Mouse (Mus musculus): ENCODE data around the gene Igfbp1. TPM values are rescaled to one million over a fixed set of nuclear protein-coding genes. Genes with fewer than 3 reads are reported as not detected.

Gene Igfbp1
- polyA plus RNA-seq (2012; rRNA removed) = 0.10 and 0.15 TPM in 2 replicates

GRCm38 (mm10) chr11:7197491-7197941 lies at the start of gene Igfbp1:
Gene Igfbp1, plus strand, starts transcription at chr11:7197782.
- DNase-seq (ENCODE audit: extremely low spot score in 1 of 2, low spot score in 1 of 2) = no peak

DNA sequence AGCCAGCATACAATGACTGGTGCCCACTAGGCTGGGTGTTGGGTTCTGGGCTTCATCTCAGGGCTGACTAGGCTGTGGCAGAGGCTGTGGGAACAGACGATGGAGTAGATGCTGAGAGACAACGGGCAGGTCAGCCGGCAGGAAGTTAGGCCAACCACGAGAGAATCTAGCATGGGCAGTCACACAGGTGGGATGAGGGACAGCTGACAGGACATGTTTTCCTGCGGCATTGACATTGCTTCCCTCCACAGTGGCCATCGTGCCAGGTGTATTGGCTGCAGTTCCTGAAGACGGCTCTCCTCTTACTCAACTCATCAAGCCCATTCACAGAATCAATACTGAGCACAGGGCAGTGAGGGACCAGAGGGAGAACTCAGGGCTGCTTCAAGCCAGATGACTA lies 49.6 kb upstream of the Igfbp1 start:
- DNase-seq (ENCODE audit: extremely low spot score in 1 of 2, low spot score in 1 of 2) = no peak

- no peak for DNase-seq (ENCODE audit: extremely low spot score in 1 of 2, low spot score in 1 of 2)
Observed at GRCm38 (mm10) chr11:7149471-7149870, 48.1 kb upstream of the Igfbp1 start.

DNA sequence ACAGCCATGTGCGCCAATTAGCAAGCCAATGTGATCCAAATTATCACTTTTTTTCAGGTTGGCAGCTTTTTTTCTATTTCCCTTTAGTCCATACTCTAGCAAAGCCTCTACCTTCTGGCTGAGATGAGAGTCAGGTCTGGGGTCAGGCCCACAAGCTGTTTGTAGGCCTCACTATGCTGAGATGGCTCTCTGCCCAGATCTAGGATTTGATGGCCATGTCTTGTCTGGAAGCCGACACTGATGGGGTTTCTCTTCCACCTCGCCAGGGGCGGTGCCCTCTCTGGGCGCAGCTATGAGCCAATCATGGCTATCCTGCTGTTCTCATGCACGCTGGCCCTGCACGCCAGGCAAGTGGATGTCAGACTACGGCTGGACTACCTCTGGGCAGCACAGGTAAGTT lies 47.1 kb upstream of the Igfbp1 start:
- DNase-seq (ENCODE audit: extremely low spot score in 1 of 2, low spot score in 1 of 2) = no peak

DNA sequence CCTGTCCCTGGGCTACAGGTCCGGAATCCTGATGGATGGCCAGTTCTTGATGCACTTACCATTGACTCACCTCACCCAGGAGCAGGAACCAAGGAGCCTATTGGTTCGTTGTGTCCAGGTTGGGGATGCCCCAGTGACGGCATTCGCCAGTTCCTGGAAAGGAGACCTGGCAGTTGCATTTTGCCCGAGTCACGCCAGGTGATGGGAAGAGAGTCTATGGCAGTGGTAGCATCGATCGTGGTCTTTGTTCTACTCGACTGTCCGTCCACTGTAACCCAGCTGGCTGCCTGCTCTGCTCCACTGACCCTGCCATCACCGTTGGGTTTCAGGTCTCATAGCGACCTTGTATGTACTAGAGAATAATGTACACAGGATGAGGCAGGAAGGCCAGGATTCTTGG lies 45.2 kb upstream of the Igfbp1 start:
- DNase-seq (ENCODE audit: extremely low spot score in 1 of 2, low spot score in 1 of 2) = no peak

GRCm38 (mm10) chr11:7153081-7153480 lies 44.5 kb upstream of the Igfbp1 start:
- DNase-seq (ENCODE audit: extremely low spot score in 1 of 2, low spot score in 1 of 2) = no peak

GRCm38 (mm10) chr11:7156427-7156826 lies 41.2 kb upstream of the Igfbp1 start:
- no peak for DNase-seq (ENCODE audit: extremely low spot score in 1 of 2, low spot score in 1 of 2)

DNA sequence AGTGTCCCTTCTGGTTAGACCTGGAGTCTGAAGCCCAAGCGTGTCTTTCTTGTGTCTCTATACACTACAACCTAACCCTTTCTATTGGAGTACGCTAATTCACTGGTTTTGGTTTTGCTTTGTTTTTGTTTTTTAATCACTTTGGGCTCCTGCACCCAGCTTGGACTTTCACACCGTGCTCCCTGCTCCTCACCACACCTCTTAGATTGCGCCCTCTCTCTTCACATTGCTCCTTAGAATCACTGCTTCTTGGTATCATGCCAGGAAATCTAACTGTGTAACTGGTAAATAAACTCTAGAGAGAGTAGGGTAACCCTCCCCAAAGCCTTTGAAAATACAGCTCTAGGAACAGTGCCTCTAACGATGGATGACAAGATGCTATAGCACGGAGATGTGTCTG lies 39.4 kb upstream of the Igfbp1 start:
- no peak for DNase-seq (ENCODE audit: extremely low spot score in 1 of 2, low spot score in 1 of 2)

DNA sequence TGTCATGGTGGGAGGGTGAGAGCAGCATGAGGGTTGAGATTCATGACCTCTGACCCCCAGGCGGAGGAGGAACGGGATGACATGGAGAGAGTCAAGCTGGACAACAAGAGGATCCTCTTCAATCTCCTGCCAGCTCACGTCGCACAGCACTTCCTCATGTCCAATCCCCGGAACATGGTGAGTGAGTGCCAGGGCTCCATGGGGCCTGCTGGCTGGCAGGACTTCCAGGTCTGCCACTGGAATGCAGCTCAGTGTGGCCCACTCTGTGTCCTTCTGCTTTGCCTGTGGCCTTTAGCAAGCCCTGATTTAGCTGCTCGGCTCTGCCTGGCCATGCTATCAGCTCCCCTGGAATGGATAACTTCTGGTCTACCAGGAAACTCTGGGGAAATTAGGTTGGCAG lies 37.4 kb upstream of the Igfbp1 start:
- no peak for DNase-seq (ENCODE audit: extremely low spot score in 1 of 2, low spot score in 1 of 2)

GRCm38 (mm10) chr11:7160637-7161101 lies 36.9 kb upstream of the Igfbp1 start:
- no peak for DNase-seq (ENCODE audit: extremely low spot score in 1 of 2, low spot score in 1 of 2)

GRCm38 (mm10) chr11:7161502-7162174 lies 35.9 kb upstream of the Igfbp1 start:
- DNase-seq (ENCODE audit: extremely low spot score in 1 of 2, low spot score in 1 of 2) = peak in 1 of 2 experiments; percentile 69

DNA sequence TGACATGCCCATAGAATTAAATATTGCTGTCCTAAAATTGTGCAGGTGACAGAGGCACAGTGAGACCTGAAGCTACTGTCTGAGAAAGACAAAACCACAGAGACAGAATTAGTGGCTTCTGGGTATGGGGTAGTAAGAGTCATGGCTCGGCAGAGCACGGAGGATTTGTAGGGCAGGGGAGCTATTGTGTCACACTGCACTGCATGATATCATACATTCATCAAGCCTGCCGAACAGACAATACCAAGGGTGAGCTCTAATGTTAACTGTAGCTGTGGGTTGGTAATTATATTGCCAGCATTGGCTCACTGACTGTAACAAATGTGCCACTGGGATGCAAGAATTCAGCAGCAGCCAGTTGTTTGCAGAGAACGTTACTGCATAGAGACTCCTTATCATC lies 33.2 kb upstream of the Igfbp1 start:
- DNase-seq (ENCODE audit: extremely low spot score in 1 of 2, low spot score in 1 of 2) = no peak

GRCm38 (mm10) chr11:7169645-7170044 lies 27.9 kb upstream of the Igfbp1 start:
- no peak for DNase-seq (ENCODE audit: extremely low spot score in 1 of 2, low spot score in 1 of 2)

- no peak for DNase-seq (ENCODE audit: extremely low spot score in 1 of 2, low spot score in 1 of 2)
Observed at GRCm38 (mm10) chr11:7173664-7174063, 23.9 kb upstream of the Igfbp1 start.

GRCm38 (mm10) chr11:7178724-7179123 lies 18.9 kb upstream of the Igfbp1 start:
- DNase-seq (ENCODE audit: extremely low spot score in 1 of 2, low spot score in 1 of 2) = no peak

- no peak for DNase-seq (ENCODE audit: extremely low spot score in 1 of 2, low spot score in 1 of 2)
Observed at GRCm38 (mm10) chr11:7179276-7179675, 18.3 kb upstream of the Igfbp1 start.

DNA sequence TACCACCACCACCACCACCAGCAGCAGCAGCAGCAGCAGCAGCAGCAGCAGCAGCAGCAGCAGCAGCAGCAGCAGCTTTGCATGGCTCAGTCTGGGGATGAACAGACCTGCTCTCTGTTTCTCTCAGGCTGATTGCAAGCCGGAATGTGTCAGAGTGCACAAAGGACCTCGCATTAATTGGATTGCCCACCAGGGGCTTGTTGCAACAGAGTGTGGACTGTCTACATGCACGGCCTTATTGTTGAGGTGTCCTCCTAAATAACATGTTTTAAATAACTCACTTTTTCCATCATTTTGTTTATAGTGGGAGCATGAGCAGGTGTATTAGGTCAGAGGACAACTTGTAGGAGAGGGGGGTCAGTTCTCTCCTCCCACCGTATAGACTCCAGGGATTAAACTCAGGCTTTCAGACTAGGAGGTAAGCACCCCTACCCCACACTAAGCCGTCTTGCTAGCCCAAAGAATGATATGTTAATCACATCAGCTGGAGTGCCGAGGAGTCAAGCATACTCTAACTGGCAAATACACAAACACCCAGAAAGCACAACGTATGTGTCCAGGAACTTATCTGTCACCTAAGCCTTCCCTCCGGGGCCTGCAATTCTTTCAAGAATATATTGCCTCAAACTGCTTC lies 15.1 kb upstream of the Igfbp1 start:
- DNase-seq (ENCODE audit: extremely low spot score in 1 of 2, low spot score in 1 of 2) = no peak

- no peak for DNase-seq (ENCODE audit: extremely low spot score in 1 of 2, low spot score in 1 of 2)
Observed at GRCm38 (mm10) chr11:7184420-7184819, 13.2 kb upstream of the Igfbp1 start.

DNA sequence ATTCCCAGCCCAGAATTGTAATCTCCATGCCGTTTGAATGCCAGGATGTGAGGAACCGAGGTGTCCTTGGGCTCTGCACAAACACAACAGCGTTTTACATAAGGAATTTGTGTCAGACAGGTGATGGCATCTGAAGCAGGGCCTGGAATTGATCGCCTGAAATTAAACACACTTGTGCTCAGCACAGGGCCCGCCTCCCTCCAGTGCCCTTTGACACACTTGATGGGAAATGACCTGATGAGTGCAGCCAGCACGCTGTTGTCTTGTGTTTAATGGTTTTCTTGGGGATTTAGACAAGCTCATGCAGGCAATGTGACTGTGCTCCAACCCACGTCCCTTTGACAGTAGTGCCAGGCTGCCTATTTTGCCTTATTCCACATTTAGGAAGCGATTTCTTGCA lies 10.1 kb upstream of the Igfbp1 start:
- no peak for DNase-seq (ENCODE audit: extremely low spot score in 1 of 2, low spot score in 1 of 2)

DNA sequence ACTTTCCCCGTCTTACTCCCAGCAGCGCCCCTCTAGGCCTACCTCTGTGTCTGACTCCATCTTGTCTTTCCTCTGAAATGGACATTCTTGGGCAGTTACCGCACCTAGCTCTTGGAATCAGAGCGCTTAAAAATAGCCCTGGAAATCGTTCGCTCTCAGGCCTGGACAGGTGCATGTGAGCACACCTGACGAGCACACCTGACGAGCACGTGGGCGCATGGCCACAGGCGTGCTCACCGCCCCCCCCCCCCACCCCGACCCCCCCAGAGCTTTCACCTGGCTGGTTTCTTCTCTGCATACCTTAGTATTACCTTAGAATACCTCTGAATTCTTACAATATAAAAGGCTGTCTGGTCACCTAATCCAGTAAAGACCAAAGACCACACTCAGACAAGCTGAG lies 9.1 kb upstream of the Igfbp1 start, which contains the start of gene Gm11985:
Gene Gm11985, minus strand, starts transcription at position 101 of the 400 bp plus-strand sequence.
- no peak for DNase-seq (ENCODE audit: extremely low spot score in 1 of 2, low spot score in 1 of 2)

- DNase-seq (ENCODE audit: extremely low spot score in 1 of 2, low spot score in 1 of 2) = no peak
Observed at GRCm38 (mm10) chr11:7192710-7193109, 4.9 kb upstream of the Igfbp1 start.

DNA sequence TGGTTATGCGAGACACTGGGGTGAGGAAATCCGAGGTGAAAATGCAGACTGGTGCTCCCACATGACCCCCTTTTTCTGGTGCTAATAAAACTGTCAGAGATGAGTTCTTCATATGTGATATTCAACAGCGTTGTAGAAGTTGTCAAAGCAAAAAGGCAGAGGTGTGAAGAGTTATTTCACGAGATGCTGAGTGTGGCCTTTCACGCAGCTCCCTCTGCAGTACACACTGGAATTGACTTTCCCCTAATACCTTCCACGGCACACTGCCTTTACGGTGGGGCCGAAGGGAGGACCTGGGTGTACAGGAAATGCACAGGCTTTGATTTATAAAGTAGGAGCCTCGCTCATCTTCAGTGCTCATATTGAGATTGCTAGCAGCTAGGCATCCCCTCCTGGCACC lies 4.4 kb upstream of the Igfbp1 start:
- no peak for DNase-seq (ENCODE audit: extremely low spot score in 1 of 2, low spot score in 1 of 2)

All from frontal cortex, adult 2 months (tissue).